Mouse (Mus musculus) heart, embryonic 11.5 days (tissue): ENCODE results near the gene Fxyd3. TPM values are rescaled to one million over a fixed set of nuclear protein-coding genes. Genes with fewer than 3 reads are reported as not detected.

ENCODE experiments used
- ATAC-seq: fragments of 200-750 bp; cut with Nextera tagmentation; replicated peaks from 2 replicates; pipeline ENCODE4 v1.8.0; 2017; ENCODE audit warnings: moderate library complexity; ENCODE audit not compliant: insufficient number of reproducible peaks, low FRiP score, low TSS enrichment
- H3K27ac ChIP-seq: fragments of 300-500 bp; sonication (generic); 2 replicates; pipeline ENCODE4 v1.5.1; 2014; ENCODE audit warnings: mild to moderate bottlenecking, low read depth, low read length
- H3K27me3 ChIP-seq: fragments of 300-500 bp; sonication (generic); 2 replicates; pipeline ENCODE4 v1.6.1; 2014; ENCODE audit warnings: mild to moderate bottlenecking, low read length, mixed read lengths; ENCODE audit not compliant: control insufficient read depth, insufficient read depth
- H3K36me3 ChIP-seq: fragments of 300-500 bp; sonication (generic); 2 replicates; pipeline ENCODE4 v1.6.1; 2014; ENCODE audit warnings: mild to moderate bottlenecking, low read length, moderate library complexity, mixed read lengths; ENCODE audit not compliant: control insufficient read depth, insufficient read depth
- H3K4me1 ChIP-seq: fragments of 300-500 bp; sonication (generic); 2 replicates; pipeline ENCODE4 v1.6.1; 2014; ENCODE audit warnings: low read length; ENCODE audit not compliant: control insufficient read depth, insufficient read depth
- H3K4me2 ChIP-seq: fragments of 300-500 bp; sonication (generic); 2 replicates; pipeline ENCODE4 v1.6.1; 2014; ENCODE audit warnings: mild to moderate bottlenecking, moderate library complexity
- H3K4me3 ChIP-seq: fragments of 300-500 bp; sonication (generic); 2 replicates; pipeline ENCODE4 v1.5.1; 2014; ENCODE audit warnings: low read depth, low read length
- H3K9ac ChIP-seq: fragments of 300-500 bp; sonication (generic); 2 replicates; pipeline ENCODE4 v1.6.1; 2014; ENCODE audit warnings: mild to moderate bottlenecking, low read depth, low read length, moderate library complexity
- H3K9me3 ChIP-seq: fragments of 300-500 bp; sonication (generic); replicated peaks from 2 replicates; pipeline ENCODE4 v1.6.1; 2016; ENCODE audit warnings: low read length; ENCODE audit not compliant: control insufficient read depth
- WGBS: fragments of 180-500 bp; shearing (Covaris S2); extraction: QIAGEN DNeasy Blood & Tissue Kit; methylation state at CpG from one replicate; pipeline ENCODE4 v1.1.7; 2014; ENCODE audit not compliant: insufficient replicate concordance; 5-methylcytosine and 5-hydroxymethylcytosine counted together
- polyA plus RNA-seq: library from polyadenylated mRNA; unstranded; fragments of >200 nt; fragmentation: Nextera tagmentation; extraction: Ambion mirVana; gene quantifications from 2 replicates; pipeline ENCODE4 v1.2.1, GENCODE M21; 2014

The Fxyd3 gene
- polyA plus RNA-seq, 1 experiment from 2014 or later = 1.8 TPM

DNA sequence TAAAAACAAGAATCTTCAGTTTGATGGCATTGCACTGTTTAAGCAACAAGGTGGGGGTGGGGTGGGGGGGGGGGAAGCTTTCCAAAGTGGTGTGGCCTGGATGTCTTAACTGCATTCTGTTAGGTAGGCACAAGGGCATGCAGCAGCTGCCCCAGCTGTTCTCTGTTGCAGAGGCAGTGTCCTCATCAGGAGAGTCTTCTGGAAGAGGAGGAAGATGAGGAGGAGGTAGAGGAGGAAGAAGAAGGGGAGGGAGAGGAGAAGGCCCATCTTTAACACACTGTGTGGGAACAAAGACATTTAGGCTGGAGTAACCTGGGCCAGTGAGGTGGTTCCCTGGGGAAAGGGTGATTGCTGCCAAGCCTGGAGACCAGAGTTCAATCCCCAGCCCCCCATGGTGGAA lies 5.6 kb upstream of the Fxyd3 start:
- H3K4me3 ChIP-seq = no peak overlapping the region
- H3K4me1 ChIP-seq = no peaks in the 10 kb centered on the region
- H3K36me3 ChIP-seq = no peaks in the 10 kb centered on the region
- no peaks in the 10 kb centered on the region; the same call in 1 of the 2 replicates for H3K27me3 ChIP-seq
- ATAC-seq = no peak
- H3K27ac ChIP-seq = no peak overlapping the region
- H3K9me3 ChIP-seq = no peaks in the 10 kb centered on the region
- H3K9ac ChIP-seq = no peak overlapping the region
- no peak overlapping the region for H3K4me2 ChIP-seq

DNA sequence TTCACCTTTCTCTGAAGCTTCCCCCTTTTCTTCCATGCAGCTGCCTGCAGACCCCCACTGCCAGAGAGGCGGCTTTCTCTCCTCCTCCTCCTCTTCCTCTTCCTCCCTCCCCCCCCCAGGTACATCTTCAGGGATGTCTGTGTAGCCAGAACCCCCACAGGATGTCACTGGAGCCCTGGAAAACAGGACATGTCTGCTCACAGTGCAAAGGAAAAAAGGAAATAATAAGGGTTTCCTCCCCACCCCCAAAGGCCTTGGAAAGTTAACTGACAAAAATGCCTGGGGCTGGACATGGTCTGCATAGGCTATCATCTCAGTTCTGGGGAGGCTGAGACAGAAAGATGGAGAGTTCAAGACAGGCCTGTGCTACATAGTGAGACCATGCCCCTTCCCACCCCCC lies 4.6 kb upstream of the Fxyd3 start:
- H3K36me3 ChIP-seq = no peaks in the 10 kb centered on the region
- 37% methylated on average over 1 of the region's 1 CpGs for WGBS
- H3K4me2 ChIP-seq = no peak overlapping the region
- ATAC-seq = no peak
- no peak overlapping the region for H3K27ac ChIP-seq
- no peaks in the 10 kb centered on the region for H3K4me1 ChIP-seq
- no peak overlapping the region for H3K9ac ChIP-seq
- no peak overlapping the region for H3K4me3 ChIP-seq
- H3K9me3 ChIP-seq = no peaks in the 10 kb centered on the region
- no peaks in the 10 kb centered on the region; the same call in 1 of the 2 replicates for H3K27me3 ChIP-seq

DNA sequence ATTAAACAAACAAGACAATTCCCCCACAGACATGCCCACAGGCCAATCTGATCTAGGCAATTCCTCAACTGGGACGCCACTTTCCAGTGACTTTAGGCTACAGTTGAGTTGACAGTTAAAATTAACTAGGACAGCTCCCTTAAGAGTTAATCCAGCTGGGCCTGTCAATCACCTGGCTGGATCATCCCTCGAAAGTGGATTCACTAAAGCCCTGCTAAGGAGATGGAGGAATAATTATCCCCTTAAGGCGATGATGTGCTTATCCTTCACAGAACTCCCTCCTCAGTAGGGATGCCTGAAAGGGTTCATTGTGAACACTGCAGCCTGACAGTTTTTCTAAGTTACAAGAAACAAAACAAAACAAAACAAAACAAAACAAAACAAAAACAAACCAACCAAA lies 4.1 kb upstream of the Fxyd3 start:
- no peaks in the 10 kb centered on the region for H3K4me1 ChIP-seq
- H3K27me3 ChIP-seq = no peaks in the 10 kb centered on the region; the same call in 1 of the 2 replicates
- no peaks in the 10 kb centered on the region for H3K9me3 ChIP-seq
- H3K36me3 ChIP-seq = no peaks in the 10 kb centered on the region
- H3K9ac ChIP-seq = no peak overlapping the region
- 56% methylated on average over 3 of the region's 3 CpGs for WGBS
- H3K4me3 ChIP-seq = no peak overlapping the region
- ATAC-seq = no peak
- no peak overlapping the region for H3K4me2 ChIP-seq
- H3K27ac ChIP-seq = no peak overlapping the region

DNA sequence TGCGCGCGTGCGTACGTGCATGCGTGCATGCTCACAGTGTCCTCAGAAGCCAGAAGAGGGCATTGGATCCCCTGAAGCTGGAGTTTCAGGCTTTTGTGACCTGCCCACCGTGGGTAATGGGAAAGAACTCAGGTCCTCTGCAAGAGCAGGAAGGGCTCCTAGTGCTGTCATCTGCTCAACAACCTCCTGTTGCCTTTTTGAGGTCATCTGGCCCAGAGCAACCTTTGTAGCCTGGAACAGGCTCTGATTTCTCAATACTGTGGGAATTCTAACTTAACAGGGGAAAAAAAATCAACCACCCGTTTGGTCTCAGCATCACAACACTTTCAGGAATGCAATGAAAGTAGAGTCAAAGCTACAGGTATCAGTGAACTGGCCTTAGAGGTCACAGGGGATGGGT lies 3.2 kb upstream of the Fxyd3 start:
- H3K9ac ChIP-seq = no peak overlapping the region

DNA sequence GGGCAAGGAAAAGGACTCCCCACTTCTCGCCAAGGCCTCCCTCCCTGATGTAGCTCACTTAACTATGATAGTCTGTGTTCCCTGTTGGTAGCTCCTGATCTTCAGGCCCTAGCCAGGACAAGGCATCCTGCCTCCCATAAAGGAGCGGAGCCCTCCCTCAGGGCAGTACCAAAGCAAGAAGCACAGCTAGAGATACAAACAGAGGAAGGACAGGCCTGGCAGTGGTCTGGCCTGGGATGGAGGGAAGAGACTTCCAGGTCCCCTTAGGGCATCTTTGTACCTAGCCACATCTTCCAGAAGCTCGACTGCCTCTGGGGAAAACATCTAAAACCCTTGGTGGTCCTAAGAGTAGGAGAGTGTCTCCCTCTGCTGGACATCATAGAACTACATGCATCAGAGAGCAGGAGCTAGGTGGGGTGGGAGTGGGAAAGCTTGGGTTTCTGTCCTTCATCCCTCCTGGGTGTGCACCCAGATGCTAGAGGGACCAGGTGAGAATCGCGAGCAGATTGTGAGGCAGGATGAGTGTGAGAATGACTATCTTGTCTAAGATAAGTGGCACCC lies 1.5 kb upstream of the Fxyd3 start:
- Histone ChIP-seq H3K27ac (no peak overlapping the region), H3K9me3 (no peaks in the 10 kb centered on the region), H3K27me3 (no peaks in the 10 kb centered on the region; the same call in 1 of the 2 replicates), H3K36me3 (no peaks in the 10 kb centered on the region), H3K4me3 (no peak overlapping the region), H3K4me1 (no peaks in the 10 kb centered on the region), H3K9ac (no peak overlapping the region), H3K4me2 (no peak overlapping the region)
- ATAC-seq = 0 out of 2 replicates have a peak, but pooled peaks have one; percentile 25
- 32% methylated on average over 5 of the region's 5 CpGs for WGBS

More for the DNA sequence above, 3.2 kb upstream of the Fxyd3 start:
- H3K36me3 ChIP-seq = no peaks in the 10 kb centered on the region
- H3K9me3 ChIP-seq = no peaks in the 10 kb centered on the region
- no peaks in the 10 kb centered on the region for H3K4me1 ChIP-seq
- H3K4me3 ChIP-seq = no peak overlapping the region
- H3K27me3 ChIP-seq = no peaks in the 10 kb centered on the region; the same call in 1 of the 2 replicates
- H3K27ac ChIP-seq = no peak overlapping the region
- no peak for ATAC-seq
- 87% methylated on average over 8 of the region's 8 CpGs for WGBS
- no peak overlapping the region for H3K4me2 ChIP-seq

DNA sequence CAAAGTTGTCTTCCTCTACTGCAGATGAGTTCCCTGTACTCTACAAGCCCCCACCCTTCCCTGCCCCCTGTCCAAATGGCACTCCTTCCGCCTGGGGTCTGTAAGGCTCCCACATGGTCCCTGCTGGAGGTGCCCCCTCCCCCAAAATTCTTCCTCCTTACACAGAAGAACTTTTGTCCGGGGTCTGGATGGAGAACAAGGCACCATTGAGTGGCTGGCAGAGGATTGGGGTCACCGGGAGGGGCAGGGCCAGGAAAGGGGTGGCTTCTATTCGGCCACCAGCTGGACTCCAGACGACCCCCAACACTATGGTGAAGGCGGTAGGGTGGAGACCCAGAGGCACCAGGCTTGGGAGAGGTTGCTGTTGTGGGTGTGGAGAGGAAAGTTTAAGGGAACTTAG lies 966 bp upstream of the Fxyd3 start:
- no peak for ATAC-seq
- Histone ChIP-seq H3K27ac (no peak overlapping the region), H3K4me1 (no peaks in the 10 kb centered on the region), H3K36me3 (no peaks in the 10 kb centered on the region), H3K27me3 (no peaks in the 10 kb centered on the region; the same call in 1 of the 2 replicates), H3K4me2 (no peak overlapping the region), H3K4me3 (no peak overlapping the region), H3K9ac (no peak overlapping the region), H3K9me3 (no peaks in the 10 kb centered on the region)
- WGBS = 56% methylated on average over 6 of the region's 6 CpGs

DNA sequence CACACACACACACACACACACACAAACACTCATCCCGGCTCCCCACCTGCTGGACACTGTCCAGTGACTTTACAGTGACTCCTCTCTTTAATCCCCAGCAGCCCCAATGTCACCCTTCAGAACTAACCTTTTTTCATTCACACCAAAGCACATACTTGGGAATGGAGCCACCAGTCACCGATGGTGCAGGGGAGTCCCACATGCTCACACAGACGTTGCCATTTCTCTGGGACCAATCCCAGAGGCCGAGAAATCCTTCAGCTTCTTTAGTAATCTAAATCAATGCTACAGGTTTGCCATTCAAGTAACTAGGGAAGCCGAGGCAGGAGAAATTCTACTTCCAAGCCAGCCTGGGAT lies 1.8 kb downstream of the Fxyd3 start:
- H3K4me3 ChIP-seq = no peak overlapping the region
- H3K9ac ChIP-seq = no peak overlapping the region
- 76% methylated on average over 5 of the region's 5 CpGs for WGBS
- H3K4me1 ChIP-seq = no peaks in the 10 kb centered on the region; the same call in 1 of the 2 replicates
- ATAC-seq = no peak
- no peak overlapping the region for H3K27ac ChIP-seq
- no peaks in the 10 kb centered on the region for H3K36me3 ChIP-seq
- H3K9me3 ChIP-seq = no peaks in the 10 kb centered on the region
- H3K4me2 ChIP-seq = no peak overlapping the region
- H3K27me3 ChIP-seq = peaks cover 2% of the 10 kb centered on the region; the same call in 1 of the 2 replicates

DNA sequence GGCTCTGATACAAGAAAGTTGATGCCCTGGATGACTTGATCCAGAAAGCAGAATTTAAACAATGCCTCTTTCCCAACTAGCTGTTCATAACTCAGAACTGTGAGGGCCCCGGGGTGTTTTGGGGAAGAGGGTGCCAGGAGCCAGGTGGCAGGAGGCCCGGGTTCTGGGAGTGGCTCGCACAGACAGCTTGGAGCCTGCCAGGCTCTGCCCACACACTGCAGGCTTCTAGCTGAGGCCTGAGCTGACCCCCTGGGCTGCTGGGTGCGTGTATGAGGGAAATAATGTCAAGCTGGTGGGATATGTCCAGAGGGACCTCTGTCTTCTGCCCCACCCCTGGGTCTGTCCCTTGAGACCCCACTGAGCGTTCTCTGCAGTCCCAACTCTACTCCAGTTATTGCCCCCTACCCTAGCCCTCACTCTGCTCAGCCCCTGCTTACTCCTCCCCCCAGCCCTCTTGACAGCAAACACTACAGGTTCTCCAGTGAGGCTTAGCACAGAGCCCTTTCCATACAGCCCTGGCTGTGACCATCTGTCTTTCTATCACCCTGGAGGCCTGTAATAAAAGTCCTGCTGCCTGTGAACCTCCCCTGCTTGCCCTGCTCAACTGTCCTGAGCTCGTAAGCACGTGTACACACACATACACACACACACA lies 2.3 kb downstream of the Fxyd3 start:
- H3K27me3 ChIP-seq = peaks cover 2% of the 10 kb centered on the region; the same call in 1 of the 2 replicates
- 75% methylated on average over 7 of the region's 7 CpGs for WGBS
- no peaks in the 10 kb centered on the region; the same call in 1 of the 2 replicates for H3K4me1 ChIP-seq
- H3K4me2 ChIP-seq = no peak overlapping the region
- H3K9me3 ChIP-seq = no peaks in the 10 kb centered on the region
- no peak for ATAC-seq
- no peak overlapping the region for H3K27ac ChIP-seq
- no peak overlapping the region for H3K9ac ChIP-seq
- H3K4me3 ChIP-seq = no peak overlapping the region
- H3K36me3 ChIP-seq = no peaks in the 10 kb centered on the region

DNA sequence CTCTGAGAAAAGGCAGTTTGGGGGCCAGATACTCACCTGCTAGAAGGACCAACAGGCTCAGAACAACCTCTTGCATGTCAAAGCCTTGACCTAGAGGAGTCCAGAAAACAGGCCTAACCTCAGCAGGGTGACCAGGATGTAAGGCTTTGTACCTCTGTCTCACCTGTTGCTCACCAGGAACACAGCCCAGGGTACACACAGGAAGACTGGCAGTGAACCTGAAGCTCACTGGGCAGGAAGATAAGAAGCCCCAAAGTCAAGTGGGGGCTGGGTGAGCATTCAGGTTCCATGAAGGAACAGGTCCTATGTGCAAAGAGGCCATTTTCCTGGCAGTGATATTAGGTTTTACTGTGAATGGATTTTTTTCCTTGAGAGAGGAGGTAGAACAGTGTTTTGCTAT lies 3.0 kb downstream of the Fxyd3 start:
- Histone ChIP-seq H3K4me1 (no peaks in the 10 kb centered on the region; the same call in 1 of the 2 replicates), H3K4me3 (no peak overlapping the region), H3K9me3 (no peaks in the 10 kb centered on the region), H3K9ac (no peak overlapping the region), H3K27ac (no peak overlapping the region), H3K36me3 (no peaks in the 10 kb centered on the region), H3K4me2 (no peak overlapping the region), H3K27me3 (peaks cover 2% of the 10 kb centered on the region; the same call in 1 of the 2 replicates)
- ATAC-seq = no peak
